Comparison of ENCODE assay signal across 7 mouse cellular contexts in genomic region chr4:155408695-155409057, GRCm38 (mm10). TPM values are rescaled to one million over a fixed set of nuclear protein-coding genes. Genes with fewer than 3 reads are reported as not detected.
DNase-seq lines count a peak whose midpoint lies in the region; ATAC-seq and TF ChIP-seq lines count a peak whose summit lies in the region.

No protein-coding gene starts in this region.

- TF ChIP-seq CTCF in lung, embryonic 14.5 days (IDR thresholded peaks at IDR 0.05; ENCODE audit: low read depth), result 0 out of 2 replicates have a peak, but pooled peaks have one; percentile 27
- TF ChIP-seq CTCF in embryonic fibroblast, embryonic 13.5 days (IDR thresholded peaks at IDR 0.05; ENCODE audit: borderline replicate concordance, insufficient read depth, low read length), result no peak
- TF ChIP-seq CTCF in intestine, postnatal 0 days (IDR thresholded peaks at IDR 0.05; ENCODE audit: low read depth), result peak; percentile 54

- TF ChIP-seq POLR2A in embryonic fibroblast, embryonic 13.5 days (IDR thresholded peaks at IDR 0.05; ENCODE audit: low read depth, low read length), result no peak

- H3K27ac ChIP-seq in lung, embryonic 14.5 days (ENCODE audit: low read depth), result no peak overlapping the region
- no peak overlapping the region for H3K27ac ChIP-seq in embryonic fibroblast, embryonic 13.5 days (ENCODE audit: insufficient read depth, low read length)
- H3K27ac ChIP-seq in intestine, postnatal 0 days (ENCODE audit: low read depth, low read length), result no peak overlapping the region
- H3K27ac ChIP-seq in neural tube, embryonic 15.5 days (replicated peaks), result peak overlapping the region; percentile 70

- peak overlapping the region; percentile 38 for H3K4me3 ChIP-seq in lung, embryonic 14.5 days (ENCODE audit: low read depth, low read length)
- peak overlapping the region; percentile 22; the same call in 1 of the 2 replicates for H3K4me3 ChIP-seq in embryonic fibroblast, embryonic 13.5 days (ENCODE audit: insufficient read depth, low read length)
- H3K4me3 ChIP-seq in intestine, postnatal 0 days (ENCODE audit: low read depth, low read length), result peak overlapping the region; percentile 40
- H3K4me3 ChIP-seq in neural tube, embryonic 15.5 days (replicated peaks), result peak overlapping the region; percentile 58

- 2% methylated on average over 8 of the region's 8 CpGs for WGBS in lung, embryonic 14.5 days
- WGBS in intestine, postnatal 0 days, result 2% methylated on average over 8 of the region's 8 CpGs
- WGBS in neural tube, embryonic 15.5 days, result 4% methylated on average over 8 of the region's 8 CpGs

- no peaks in the 10 kb centered on the region for H3K9me3 ChIP-seq in lung, embryonic 14.5 days (ENCODE audit: low read depth, low read length)
- no peaks in the 10 kb centered on the region for H3K9me3 ChIP-seq in intestine, postnatal 0 days (ENCODE audit: control insufficient read depth)
- no peaks in the 10 kb centered on the region for H3K9me3 ChIP-seq in neural tube, embryonic 15.5 days (replicated peaks)

- no peaks in the 10 kb centered on the region for H3K27me3 ChIP-seq in lung, embryonic 14.5 days (ENCODE audit: insufficient read depth, low read length)
- H3K27me3 ChIP-seq in intestine, postnatal 0 days (replicated peaks; ENCODE audit: control insufficient read depth, insufficient read depth, low read length), result 0 out of 2 replicates have a peak, but pooled peaks cover 3% of the 10 kb centered on the region
- H3K27me3 ChIP-seq in neural tube, embryonic 15.5 days (replicated peaks), result no peaks in the 10 kb centered on the region

- H3K36me3 ChIP-seq in lung, embryonic 14.5 days (ENCODE audit: insufficient read depth), result no peaks in the 10 kb centered on the region
- no peaks in the 10 kb centered on the region for H3K36me3 ChIP-seq in intestine, postnatal 0 days (ENCODE audit: control insufficient read depth, insufficient read depth)
- no peaks in the 10 kb centered on the region for H3K36me3 ChIP-seq in neural tube, embryonic 15.5 days

- H3K4me2 ChIP-seq in lung, embryonic 14.5 days, result peak overlapping the region; percentile 80
- peak overlapping the region; percentile 71 for H3K4me2 ChIP-seq in intestine, postnatal 0 days (replicated peaks; ENCODE audit: low read depth)
- peak overlapping the region; percentile 76 for H3K4me2 ChIP-seq in neural tube, embryonic 15.5 days

- intact Hi-C loops in left cerebral cortex, postnatal 25 days (cut with DNase I), result loop anchor here (2.0 kb wide), 1 partner anchor 40 kb away; no protein-coding TSS in a partner anchor

- H3K9ac ChIP-seq in lung, embryonic 14.5 days, result no peak overlapping the region
- no peak overlapping the region for H3K9ac ChIP-seq in intestine, postnatal 0 days (ENCODE audit: low read depth, low read length)
- peak overlapping the region; percentile 33 for H3K9ac ChIP-seq in neural tube, embryonic 15.5 days (replicated peaks)

- ATAC-seq in lung, embryonic 14.5 days (ENCODE audit: insufficient read depth), result peak; percentile 10; the same call in 1 of the 2 replicates
- no peak for ATAC-seq in intestine, postnatal 0 days
- ATAC-seq in neural tube, embryonic 15.5 days (ENCODE audit: low FRiP score), result peak; percentile 62

- H3K4me1 ChIP-seq in lung, embryonic 14.5 days (ENCODE audit: insufficient read depth), result no peaks in the 10 kb centered on the region
- no peaks in the 10 kb centered on the region for H3K4me1 ChIP-seq in embryonic fibroblast, embryonic 13.5 days (ENCODE audit: control insufficient read depth, insufficient read depth, low read length)
- H3K4me1 ChIP-seq in intestine, postnatal 0 days (replicated peaks; ENCODE audit: control insufficient read depth, insufficient read depth, low read length), result no peaks in the 10 kb centered on the region
- peaks cover 10% of the 10 kb centered on the region; the same call in 1 of the 2 replicates for H3K4me1 ChIP-seq in neural tube, embryonic 15.5 days

- no peak for DNase-seq in lung, embryonic 14.5 days
- DNase-seq in lung, postnatal 25 days (ENCODE audit: low spot score), result no peak
- DNase-seq in frontal cortex, postnatal 25 days (ENCODE audit: low spot score in 2 of 2), result no peak
- DNase-seq in left cerebral cortex, postnatal 25 days (ENCODE audit: low spot score in 2 of 2), result no peak

RNA-seq across cellular contexts. Expression of gene Cfap74, which starts 0.3 kb away (rescaled TPM):
- polyA plus RNA-seq in lung, embryonic 14.5 days (2014; fragmentation: Nextera tagmentation; extraction: Ambion mirVana), result 1.8 TPM in 2 replicates
- 1.5 and 2.0 TPM in 2 replicates for polyA plus RNA-seq in embryonic fibroblast, embryonic 13.5 days (2011; ENCODE audit: insufficient read length, low read depth, missing spikeins)
- polyA plus RNA-seq in intestine, postnatal 0 days (2015; fragmentation: Nextera tagmentation; extraction: Ambion mirVana), result 0.50 and 0.52 TPM in 2 replicates
- 4.4 TPM in 2 replicates for polyA plus RNA-seq in neural tube, embryonic 15.5 days (2015; fragmentation: Nextera tagmentation; extraction: Ambion mirVana)
- total RNA-seq in left cerebral cortex, postnatal 25 days (2021), result 10 to 100 TPM; 12.7 to 13.7 TPM

RNA-seq across cellular contexts. Expression of gene Gabrd, which starts 10.8 kb away (rescaled TPM):
- not detected in 2 replicates for polyA plus RNA-seq in lung, embryonic 14.5 days (2014; fragmentation: Nextera tagmentation; extraction: Ambion mirVana)
- not detected in 2 replicates for polyA plus RNA-seq in embryonic fibroblast, embryonic 13.5 days (2011; ENCODE audit: insufficient read length, low read depth, missing spikeins)
- polyA plus RNA-seq in intestine, postnatal 0 days (2015; fragmentation: Nextera tagmentation; extraction: Ambion mirVana), result 0.16 and 0.21 TPM in 2 replicates
- polyA plus RNA-seq in neural tube, embryonic 15.5 days (2015; fragmentation: Nextera tagmentation; extraction: Ambion mirVana), result 0.18 and 0.26 TPM in 2 replicates
- 10 to 100 TPM; 73.4 to 78.2 TPM for total RNA-seq in left cerebral cortex, postnatal 25 days (2021)

RNA-seq across cellular contexts. Expression of gene Prkcz, which starts 47.5 kb away (rescaled TPM):
- 12.7 and 13.4 TPM in 2 replicates for polyA plus RNA-seq in lung, embryonic 14.5 days (2014; fragmentation: Nextera tagmentation; extraction: Ambion mirVana)
- 0.63 and 1.4 TPM in 2 replicates for polyA plus RNA-seq in embryonic fibroblast, embryonic 13.5 days (2011; ENCODE audit: insufficient read length, low read depth, missing spikeins)
- 31.7 and 38.8 TPM in 2 replicates for polyA plus RNA-seq in intestine, postnatal 0 days (2015; fragmentation: Nextera tagmentation; extraction: Ambion mirVana)
- 80.1 and 87.4 TPM in 2 replicates for polyA plus RNA-seq in neural tube, embryonic 15.5 days (2015; fragmentation: Nextera tagmentation; extraction: Ambion mirVana)
- total RNA-seq in left cerebral cortex, postnatal 25 days (2021), result 100 to 1,000 TPM; 218 to 220 TPM
